Mouse (Mus musculus) frontal cortex, postnatal 25 days (tissue): ENCODE measurements around the gene Poldip3.

Source experiments
- DNase-seq, 2 experiments: peaks; one replicate each; pipeline ENCODE4 v3.0.0; 2022; ENCODE audit warnings: low spot score in 2 of 2

Gene Poldip3

DNA sequence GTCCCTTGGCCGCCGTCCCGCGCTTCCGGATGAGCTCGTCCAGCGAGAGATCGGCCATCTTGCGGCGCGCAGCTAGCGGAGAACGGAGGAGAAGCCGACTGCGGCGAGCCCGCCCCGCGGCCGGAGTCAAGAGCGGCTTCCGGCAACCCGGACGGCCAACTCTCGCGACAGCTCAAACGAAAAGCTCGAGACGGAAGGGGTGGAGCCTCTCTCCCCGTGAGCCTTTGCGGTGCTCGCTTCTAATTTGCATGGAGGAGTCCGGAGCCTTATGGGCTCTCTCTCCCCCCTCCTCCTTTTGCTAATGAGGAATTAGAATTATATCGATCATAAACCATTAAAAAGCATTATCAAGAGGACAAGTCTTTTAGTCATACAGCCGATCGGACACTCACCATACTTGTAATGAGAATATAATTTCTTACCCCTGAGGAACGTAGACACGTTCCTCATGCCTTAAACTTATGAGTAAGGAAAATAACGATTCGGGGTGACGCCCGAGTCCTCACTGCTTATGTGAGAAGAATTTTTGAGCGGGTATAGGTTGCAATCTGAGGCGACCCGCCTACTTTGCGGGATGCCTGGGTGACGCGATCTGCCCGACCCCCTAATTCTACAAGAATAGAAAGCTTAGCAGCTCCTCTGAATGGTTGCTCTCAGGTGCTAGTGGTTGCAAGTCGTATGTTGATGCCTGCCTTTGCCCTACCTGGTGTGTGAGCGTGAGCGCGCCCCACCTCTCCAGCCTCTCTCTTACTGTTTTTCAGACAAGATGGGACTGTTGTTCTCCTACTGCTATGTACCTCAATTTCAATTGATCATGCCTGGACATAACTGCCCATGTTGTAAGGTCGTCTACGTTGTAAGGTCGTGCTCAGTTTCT lies at the start of gene Poldip3:
TSS of gene Poldip3 (minus strand) at position 189 of the 877 bp plus-strand sequence.
- peak; percentile 98 to 99 for DNase-seq

DNA sequence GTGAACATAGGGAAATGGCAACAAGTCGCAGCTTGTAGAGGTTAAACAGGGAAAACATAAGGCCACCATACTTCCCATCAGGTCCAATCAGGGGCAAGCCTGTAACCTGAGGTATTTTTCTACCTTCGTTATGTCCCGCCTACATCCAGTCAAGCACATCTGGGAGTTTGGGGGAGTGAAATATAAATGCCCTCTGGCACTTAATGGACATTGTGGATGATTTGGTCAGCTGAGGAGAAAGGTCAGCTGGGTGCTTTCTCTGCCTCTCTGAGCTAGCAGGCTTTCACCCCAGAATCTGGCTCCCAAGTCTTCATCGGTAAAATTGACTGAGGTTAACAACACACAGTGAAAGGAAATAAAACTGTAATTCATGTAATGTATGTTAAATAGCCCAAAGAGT lies 44.2 kb upstream of the Poldip3 start:
- no peak for DNase-seq

DNA sequence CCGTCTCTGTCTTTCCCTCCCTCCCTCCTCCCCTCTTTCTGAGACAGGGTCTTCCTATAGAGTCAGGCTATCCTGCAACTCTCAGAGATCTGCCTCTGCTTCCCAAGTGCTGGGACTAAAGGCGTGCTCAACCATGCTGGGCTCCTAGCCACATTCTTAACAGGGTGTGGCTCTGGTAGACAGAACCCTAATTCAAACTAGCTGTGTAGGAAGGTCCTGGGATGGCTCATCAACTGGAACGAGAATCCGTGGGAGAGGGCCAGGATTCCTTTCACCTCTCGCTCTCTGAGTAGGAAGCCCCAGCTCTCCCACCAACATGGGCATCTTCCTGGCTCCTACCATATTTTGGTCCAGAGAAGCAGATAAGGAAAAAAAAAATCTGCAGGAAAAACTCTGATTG lies 33.2 kb upstream of the Poldip3 start:
- no peak for DNase-seq

DNA sequence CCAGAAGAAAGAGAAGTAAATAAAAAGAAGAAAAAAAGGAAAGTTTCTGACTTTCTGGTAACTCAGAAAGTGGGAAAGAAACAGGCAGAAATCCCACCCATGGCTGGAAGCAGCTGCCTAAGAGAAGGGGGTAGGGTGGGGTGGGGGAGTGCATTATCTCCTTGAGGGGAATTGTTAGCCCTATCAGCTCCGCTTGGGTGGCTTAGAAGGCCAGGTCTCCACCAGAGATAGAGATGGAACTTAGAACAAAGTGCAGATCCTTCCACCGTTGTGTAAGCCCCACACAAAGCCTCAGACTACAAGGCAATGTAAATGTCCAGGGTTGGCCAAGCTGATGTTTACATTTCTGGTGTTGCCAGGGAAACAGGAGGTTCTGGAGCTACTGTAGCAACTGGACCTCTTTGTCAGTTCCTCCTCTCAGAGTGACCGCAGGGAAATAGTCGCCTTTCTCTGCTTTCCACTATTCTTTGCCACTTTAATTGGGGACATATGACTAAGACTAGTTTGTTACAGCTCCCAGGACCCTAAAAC lies 32.7 kb upstream of the Poldip3 start:
- no peak for DNase-seq

DNA sequence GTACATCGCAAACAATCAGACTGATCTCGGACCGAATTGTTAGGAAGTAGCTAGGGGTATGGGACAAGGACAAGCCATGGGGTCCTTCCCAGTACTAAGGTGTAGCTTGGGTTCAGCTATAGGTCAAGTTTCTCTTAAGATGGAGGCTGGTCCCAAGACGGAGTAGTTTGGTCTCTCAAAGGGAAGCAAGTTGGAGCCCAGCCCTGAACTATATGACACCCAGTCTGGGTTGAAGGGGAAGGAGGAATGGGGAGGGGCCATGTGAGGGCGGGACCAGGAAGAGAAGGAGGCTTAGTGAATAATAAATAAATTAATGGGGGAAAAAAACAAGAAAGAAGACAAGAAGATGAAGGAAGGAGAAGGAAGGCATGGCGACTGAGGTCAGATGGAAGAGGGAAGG lies 30.8 kb upstream of the Poldip3 start:
- no peak for DNase-seq

DNA sequence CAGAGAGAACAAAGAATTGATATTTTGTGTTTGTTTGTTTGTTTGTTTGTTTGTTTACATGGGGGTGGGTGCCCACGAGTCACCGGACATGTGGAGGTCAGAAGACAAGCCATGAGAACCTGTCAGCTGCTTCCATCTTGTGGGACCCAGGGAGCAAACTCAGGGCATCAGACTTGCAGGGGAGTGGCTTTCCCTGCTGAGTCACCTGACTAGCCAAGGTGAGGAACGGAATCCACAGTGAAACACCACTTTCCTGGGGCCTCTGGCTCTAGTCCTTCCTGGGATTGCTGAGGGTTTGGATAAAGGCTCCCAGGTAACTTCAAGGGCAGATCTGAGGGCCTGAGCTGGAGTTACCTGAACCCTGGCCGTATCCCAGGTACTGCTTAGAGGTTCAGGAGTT lies 27.5 kb upstream of the Poldip3 start:
- no peak for DNase-seq

DNA sequence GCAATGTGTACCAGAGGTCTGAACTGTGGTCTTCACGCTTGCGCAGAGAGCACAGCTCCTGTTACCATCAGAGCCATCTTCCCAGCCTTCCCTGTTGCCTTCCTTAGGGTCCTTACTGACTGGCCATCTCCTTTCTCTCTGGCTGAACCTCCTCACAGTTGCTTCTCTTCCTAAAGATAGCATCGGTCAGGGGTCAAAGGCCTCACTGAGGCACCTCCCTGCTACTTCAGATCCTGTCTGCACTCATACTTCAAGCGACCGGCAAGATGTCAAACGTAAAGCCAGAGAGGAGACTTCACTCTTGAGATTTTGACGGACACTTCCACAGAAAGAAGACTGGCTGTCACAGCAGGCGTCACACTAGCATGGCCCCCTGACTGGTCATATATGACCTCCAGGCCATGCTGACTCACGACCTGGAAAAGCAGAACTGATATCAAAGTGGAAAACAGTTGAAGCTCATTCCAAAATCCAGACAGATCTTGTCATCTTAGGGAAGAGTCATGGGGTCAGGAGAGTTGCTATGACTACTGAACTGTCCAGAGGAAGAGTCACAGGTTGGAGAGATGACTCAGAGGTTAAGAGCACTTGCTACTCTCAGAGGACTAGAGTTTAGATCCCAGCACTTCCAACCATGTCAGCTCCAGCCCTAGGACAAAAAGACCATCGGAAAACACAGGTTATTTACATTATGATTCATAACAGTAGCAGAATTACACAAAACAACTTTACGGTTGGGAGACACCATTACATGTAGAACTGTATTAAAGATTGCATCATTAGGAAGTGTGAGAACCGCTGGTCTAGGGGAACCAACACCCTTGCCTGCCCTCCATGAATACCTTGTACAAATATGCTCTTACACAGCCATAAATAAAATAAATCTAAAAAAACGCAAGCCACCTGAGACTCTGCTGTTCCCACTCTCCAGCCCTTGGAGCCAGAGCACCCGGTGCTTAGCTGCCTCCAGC lies 25.0 kb upstream of the Poldip3 start:
- DNase-seq: no peak

DNA sequence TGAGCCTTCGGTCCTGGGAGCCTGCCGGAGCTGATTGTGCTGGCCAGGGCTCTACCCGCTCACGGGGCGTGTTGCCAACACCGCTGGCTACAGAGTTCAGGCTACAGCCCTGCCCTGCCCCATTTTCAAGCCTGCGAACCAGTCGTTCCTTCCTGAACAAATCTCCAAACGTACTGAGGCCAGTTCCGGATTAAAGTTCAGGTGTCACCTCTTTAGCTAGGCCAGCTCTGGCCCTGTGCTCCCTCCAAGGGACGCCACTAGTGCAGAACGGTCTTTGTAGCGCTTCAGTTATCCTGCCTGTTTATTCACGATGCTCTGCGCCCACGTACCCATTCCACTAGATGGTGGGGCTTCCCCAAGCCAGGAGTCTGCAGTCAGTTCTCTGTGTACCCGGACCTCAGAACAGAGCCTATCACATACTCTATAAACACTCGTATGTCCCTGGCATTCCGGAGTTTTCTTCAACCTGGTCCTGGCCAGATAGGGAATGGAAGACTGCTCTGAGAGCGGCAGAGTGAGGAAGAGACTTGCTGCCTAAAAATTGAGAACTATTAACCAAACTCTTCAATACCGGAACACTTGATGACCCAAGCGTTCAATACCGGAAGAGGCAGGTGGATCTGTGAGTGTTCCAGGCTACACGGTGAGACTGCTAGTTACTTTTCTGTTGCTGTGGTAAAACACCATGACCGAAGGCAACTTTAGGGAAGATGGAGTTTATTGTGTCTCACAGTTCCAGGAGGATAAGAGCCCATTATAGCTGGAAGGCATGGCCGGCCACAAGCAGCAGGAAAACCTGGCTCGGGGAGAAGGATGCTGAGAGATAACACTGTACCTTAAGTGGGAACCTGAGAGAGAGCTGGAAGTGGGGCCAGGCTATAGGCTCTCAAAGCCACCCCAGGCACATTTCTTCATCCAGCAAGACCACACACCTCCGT lies 23.6 kb upstream of the Poldip3 start, which contains the start of gene Cyb5r3:
TSS of gene Cyb5r3 (minus strand) at position 101 of the 938 bp plus-strand sequence.
- DNase-seq: no peak

DNA sequence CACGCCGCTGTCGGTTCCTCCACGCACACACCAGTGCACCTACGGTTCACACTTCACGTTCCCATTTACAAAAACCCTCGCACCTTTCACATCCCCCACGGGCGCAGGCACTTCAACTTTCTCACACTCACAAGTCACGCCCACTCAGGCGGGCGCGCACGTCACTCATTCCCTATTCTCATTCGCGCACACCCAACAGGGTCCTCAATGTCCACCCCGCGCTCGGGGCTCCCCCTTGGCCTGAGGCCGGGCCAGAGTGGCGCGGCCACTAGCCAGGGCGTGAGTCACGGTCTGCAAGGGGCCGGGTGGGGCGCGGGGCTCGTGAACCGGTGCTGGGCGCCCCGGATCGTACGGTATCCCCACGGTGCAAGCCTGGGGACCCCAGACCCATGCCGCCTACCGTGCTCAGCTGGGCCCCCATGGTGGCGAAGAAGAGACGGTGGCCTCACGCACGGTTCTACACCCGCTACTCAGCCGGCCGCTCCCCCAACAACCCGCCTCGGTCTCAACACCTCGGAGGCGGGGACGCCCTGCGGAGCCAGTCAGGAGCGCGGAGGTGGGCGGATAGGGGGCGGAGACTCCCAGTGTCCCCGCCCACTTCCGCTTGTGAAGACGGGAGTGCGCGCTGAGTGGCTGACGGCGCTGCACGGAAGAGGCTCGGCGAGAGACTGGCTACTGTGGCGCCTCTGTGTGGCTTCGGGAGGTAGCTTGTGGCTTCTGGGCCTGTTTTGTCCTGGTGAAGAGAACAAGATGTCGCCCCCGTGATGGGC lies 22.7 kb upstream of the Poldip3 start:
- DNase-seq: peak; percentile 89 to 92

DNA sequence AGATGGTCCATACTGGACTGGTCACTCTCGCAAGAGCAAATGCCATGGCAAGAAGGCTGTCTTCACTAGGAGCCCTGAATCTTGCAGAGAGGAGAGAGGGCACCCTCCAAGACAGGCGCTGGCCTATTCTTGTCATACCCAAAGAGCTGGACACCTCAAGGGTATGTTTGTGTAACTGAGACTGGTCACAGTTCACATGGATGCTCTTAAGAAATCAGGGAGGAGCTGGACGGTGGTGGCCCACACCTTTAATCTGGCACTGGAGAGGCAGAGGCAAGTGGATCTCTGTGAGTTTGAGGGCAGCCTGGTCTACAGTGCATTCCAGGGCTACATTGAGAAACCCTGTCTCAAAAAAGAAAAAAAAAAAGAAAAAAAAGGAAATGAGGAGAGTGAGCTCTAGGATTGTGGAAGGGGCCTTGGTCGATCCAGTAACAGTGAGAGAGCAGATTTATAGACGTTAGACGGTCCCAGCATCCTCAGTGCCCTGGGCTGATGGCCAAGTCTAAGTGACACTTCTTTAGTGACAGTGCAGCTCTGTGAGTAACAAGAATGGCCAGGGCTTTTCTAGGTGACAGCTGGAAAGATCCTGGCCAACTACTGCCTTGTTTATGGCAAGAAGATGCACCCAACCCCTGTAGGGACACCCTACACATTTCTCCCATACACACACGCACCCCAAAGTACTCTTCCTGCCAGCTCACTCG lies 21.9 kb upstream of the Poldip3 start:
- no peak for DNase-seq

DNA sequence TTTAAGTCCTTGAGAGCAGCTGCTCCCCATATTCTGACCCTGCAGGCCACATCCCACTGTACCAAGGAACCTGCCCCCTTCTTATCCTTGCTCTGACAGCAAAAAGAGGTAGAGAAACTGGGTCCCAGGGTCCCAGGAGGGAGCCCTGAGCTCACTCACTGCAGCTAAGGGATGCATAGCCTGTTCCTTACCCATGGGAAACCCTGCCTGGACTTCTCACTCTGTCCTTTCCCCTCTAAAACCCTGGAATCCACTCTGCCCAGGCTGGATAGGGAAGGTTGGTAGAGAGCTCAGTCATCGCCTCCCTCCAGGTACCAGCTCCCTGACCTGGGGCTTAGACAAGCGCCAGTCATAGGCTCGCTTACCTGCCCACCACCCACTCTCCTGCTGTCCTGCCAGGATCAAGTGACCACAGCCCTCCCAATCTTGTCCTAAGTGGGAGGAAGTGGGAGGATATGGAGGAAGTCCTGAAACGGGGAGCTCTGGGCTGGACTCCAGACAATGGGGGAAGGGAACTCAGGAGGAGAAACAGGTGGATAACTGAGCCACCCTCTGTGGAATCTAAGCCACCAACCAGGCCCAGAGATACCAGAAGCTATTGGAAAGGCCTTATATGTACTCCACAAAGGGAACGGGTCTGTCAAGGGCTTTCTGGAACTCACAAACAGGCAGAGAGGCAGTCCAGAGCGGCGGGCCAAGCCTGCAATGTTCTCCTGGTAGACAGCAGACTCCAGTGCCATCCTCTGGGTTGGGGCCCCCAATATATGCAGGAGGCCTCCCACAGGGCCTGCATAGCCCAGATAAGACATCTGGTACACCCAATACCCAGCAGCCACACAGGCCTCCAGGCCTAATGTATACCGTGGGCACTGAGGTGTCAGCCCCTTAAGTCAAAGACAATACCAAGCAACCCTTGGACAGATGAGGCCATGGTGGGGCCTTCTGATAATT lies 20.9 kb upstream of the Poldip3 start:
- DNase-seq: no peak

DNA sequence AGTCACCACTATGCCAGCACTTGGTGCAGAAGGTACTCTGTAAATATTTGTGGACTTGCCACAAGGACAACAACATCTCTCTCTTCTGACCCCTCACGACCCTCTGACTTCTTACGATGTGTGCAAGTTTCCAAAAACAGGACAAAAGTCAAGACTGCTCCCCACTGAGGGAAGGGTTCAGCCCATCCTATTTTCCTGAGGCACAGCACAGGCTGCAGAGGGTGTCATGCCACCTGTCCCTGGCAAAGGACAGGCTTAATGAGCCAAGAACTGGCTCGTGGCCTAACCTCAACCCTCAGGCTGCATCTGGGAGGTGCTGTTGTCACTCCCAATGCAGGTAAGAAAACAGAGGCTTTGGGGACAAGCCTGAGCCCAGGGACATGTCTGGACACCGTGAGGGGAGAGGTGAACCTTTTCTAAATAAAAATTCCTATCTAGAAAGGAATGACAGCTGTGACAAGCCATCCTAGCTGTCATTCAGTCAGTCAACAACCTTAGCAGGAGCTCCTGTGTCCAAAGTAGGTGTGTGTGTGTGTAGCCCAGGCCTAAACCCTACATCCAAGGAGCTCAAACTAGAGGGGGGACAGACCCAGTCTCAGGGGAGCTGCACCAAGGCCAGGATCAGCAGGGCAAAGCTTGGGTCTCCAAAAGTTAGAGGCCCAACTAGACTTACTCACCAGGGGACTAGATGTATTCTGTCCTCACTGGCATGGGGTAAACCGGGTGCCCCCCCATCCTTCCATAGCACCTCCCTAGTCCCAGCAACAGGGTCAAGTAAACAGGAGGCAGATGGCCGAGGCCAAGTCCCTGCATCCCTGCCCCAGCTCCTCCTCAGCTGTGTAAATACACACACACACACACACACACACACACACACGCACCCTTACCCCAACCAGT lies 19.9 kb upstream of the Poldip3 start:
- no peak for DNase-seq

DNA sequence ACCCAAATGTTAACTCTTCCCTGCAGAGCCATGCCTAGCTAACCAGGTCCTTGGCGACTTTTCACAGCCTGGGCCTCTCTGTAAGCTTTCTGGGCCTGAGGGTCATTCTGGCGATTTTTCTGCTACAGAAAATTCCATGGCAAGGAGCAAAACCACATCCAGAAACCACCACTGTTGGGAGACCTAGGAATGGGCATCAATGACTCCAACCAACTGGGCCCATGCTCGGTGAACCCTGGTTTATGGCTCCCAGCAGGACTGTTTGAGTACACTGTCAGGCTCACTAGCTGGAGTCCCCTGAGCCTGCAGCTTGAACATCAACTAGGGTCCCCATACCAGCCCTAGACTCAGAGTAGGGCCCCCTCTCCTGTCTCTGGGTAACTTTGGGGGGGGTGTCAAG lies 19.1 kb upstream of the Poldip3 start:
- no peak for DNase-seq

DNA sequence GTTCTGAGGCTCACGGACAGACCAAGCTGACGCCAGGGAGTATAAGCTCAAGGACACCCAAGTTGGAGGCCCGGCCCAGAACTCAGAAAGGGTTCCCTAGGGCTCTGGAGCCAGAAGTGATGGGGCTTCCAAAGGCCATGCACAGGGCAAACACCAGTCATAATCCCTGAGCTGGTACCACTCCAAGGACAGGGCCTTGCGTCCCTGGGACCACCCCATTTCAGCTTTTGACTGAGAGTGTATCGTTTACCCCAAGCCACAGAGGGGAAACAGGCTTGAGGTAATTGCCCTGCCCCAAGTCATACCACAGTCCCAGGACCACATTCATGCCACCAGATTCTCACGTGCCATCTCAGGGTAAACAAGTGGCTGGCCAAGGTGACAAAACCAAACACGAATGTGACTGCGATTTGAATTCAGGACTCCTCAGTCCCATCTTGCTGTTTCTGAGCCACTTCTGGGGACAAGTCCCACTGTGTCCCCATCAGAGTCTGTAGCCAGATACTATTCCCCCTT lies 18.4 kb upstream of the Poldip3 start:
- no peak for DNase-seq

DNA sequence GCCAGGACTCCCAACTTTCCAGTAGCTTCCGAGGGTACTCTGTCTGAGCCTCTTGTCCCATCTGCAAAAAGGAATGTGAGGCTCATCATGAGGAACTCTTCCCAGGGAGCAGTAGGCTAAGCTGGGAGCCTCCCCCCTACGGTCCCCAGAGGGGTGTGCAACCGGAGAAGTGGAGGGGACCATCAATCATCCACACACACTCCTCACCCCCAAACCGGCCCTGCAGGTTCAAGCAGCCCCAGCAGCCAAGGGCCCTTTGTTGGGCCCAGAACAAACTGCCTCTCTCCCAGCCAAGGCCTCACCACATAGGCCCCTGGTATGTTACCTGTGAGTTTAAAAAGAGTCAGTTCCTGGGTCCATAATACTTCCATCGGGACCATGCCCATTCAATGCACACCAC lies 17.9 kb upstream of the Poldip3 start:
- no peak for DNase-seq

DNA sequence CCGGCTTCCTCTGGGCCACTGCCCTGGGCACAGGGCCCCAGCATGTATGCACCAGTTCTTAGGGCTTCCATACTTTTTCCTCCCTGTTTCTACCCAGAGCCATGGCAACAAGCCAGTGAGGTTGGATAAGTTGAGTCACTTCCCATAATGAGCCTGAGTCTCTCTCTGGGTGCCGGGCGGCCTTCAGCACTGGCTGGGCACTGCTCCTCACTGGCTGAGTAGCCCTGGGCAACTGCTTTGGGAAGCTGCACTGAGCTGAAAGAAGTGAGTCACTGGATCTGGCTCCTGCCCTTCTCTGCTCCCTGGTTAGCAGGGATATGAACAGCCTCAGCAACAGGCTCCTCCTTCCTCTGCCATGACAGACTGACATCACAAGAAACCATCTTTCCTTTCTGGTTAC lies 17.5 kb upstream of the Poldip3 start:
- no peak for DNase-seq
